Mouse (Mus musculus): ENCODE results near the gene Col23a1.
"Not testable (repeated sequence)": the region's sequence is repeated elsewhere in the genome, so short reads cannot be mapped to it uniquely, and the experiment has no call there.

Gene Col23a1

GRCm38 (mm10) chr11:51595459-51596083, 305.9 kb downstream of the Col23a1 start:
- DNase-seq: no peak

GRCm38 (mm10) chr11:51597553-51597952, 307.8 kb downstream of the Col23a1 start:
- no peak for DNase-seq

GRCm38 (mm10) chr11:51602253-51602652, 312.5 kb downstream of the Col23a1 start:
- no peak for DNase-seq

GRCm38 (mm10) chr11:51605602-51606446, 316.1 kb downstream of the Col23a1 start:
- peak; percentile 76 to 81 for DNase-seq

GRCm38 (mm10) chr11:51606447-51607095, 316.9 kb downstream of the Col23a1 start, which contains the start of gene Hnrnpab:
Gene Hnrnpab, minus strand, starts transcription at chr11:51606847.
- DNase-seq: peak; percentile 96

GRCm38 (mm10) chr11:51607096-51607738, 317.5 kb downstream of the Col23a1 start:
- DNase-seq: no peak

GRCm38 (mm10) chr11:51609266-51609909, 319.7 kb downstream of the Col23a1 start:
- DNase-seq: no peak

GRCm38 (mm10) chr11:51609940-51610339, 320.2 kb downstream of the Col23a1 start:
- not testable (repeated sequence) for DNase-seq

GRCm38 (mm10) chr11:51614256-51614655, 324.5 kb downstream of the Col23a1 start:
- no peak for DNase-seq

- DNase-seq: no peak
Observed at GRCm38 (mm10) chr11:51615129-51615528, 325.4 kb downstream of the Col23a1 start.

GRCm38 (mm10) chr11:51615601-51616000, 325.9 kb downstream of the Col23a1 start:
- peak; percentile 47 to 56 for DNase-seq

- DNase-seq: not testable (repeated sequence)
Observed at GRCm38 (mm10) chr11:51616113-51616512, 326.4 kb downstream of the Col23a1 start.

- peak; percentile 75 to 79 for DNase-seq
Observed at GRCm38 (mm10) chr11:51617693-51618092, 328.0 kb downstream of the Col23a1 start.

GRCm38 (mm10) chr11:51618894-51619408, 329.2 kb downstream of the Col23a1 start:
- no peak for DNase-seq

GRCm38 (mm10) chr11:51619409-51620060, 329.8 kb downstream of the Col23a1 start, which contains the start of gene Nhp2:
Gene Nhp2, plus strand, starts transcription at chr11:51619735.
- DNase-seq: peak; percentile 90 to 96

- no peak for DNase-seq
Observed at GRCm38 (mm10) chr11:51620084-51620483, 330.4 kb downstream of the Col23a1 start.

- DNase-seq: no peak
Observed at GRCm38 (mm10) chr11:51621776-51622175, 332.1 kb downstream of the Col23a1 start.

GRCm38 (mm10) chr11:51622971-51623491, 333.3 kb downstream of the Col23a1 start:
- DNase-seq: no peak

- no peak for DNase-seq
Observed at GRCm38 (mm10) chr11:51625187-51625820, 335.6 kb downstream of the Col23a1 start.

GRCm38 (mm10) chr11:51627425-51627824, 337.7 kb downstream of the Col23a1 start:
- DNase-seq: peak; percentile 51 to 55

- DNase-seq: no peak
Observed at GRCm38 (mm10) chr11:51627907-51628306, 338.2 kb downstream of the Col23a1 start.

Data from cerebellum, adult 18-20 months (tissue).